Mouse (Mus musculus) C2C12 (cell line): ENCODE data around the gene Xpnpep3.

Experiments used
- CTCF ChIP-seq: IDR thresholded peaks from one replicate; pipeline ENCODE4 v1.5.1; 2011; ENCODE audit not compliant: control insufficient read depth, insufficient read depth, insufficient read length
- MAX ChIP-seq: IDR thresholded peaks from one replicate; pipeline ENCODE4 v1.6.1; 2011; ENCODE audit warnings: mild to moderate bottlenecking, control low read depth
- USF1 ChIP-seq: IDR thresholded peaks from one replicate; pipeline ENCODE4 v1.6.1; 2011; ENCODE audit warnings: low read depth, mild to moderate bottlenecking, control low read depth, moderate library complexity

GRCm38 (mm10) chr15:81418065-81418464 lies 18.1 kb downstream of the Xpnpep3 start:
- TF ChIP-seq MAX = no peak
- no peak for TF ChIP-seq CTCF
- no peak for TF ChIP-seq USF1
